Mouse (Mus musculus): Measurements from ENCODE around the gene Slc30a1. TPM values are rescaled to one million over a fixed set of nuclear protein-coding genes. Genes with fewer than 3 reads are reported as not detected.

Gene Slc30a1
- polyA plus RNA-seq, 1 experiment = 22.9 TPM

- TF ChIP-seq FLI1 (IDR thresholded peaks at IDR 0.05; ENCODE audit: low read length) (no peak), GATA1 (IDR thresholded peaks at IDR 0.05; ENCODE audit: borderline replicate concordance, low read length) (no peak)
- H3K9me3 ChIP-seq = no peaks in the 10 kb centered on the region
- peaks cover 47% of the 10 kb centered on the region for H3K4me1 ChIP-seq
- peaks cover 35% of the 10 kb centered on the region for H3K27me3 ChIP-seq (replicated peaks)
- H3K4me3 ChIP-seq (replicated peaks) = peak overlapping the region; percentile 10
- H3K36me3 ChIP-seq (replicated peaks; ENCODE audit: low read length) = peaks cover 43% of the 10 kb centered on the region
These were observed 9.0 kb downstream of the Slc30a1 start for GRCm38 (mm10) chr1:191915586-191915985.

- TF ChIP-seq FLI1 (IDR thresholded peaks at IDR 0.05; ENCODE audit: low read length) = no peak
- Histone ChIP-seq H3K4me3 (replicated peaks) (peak overlapping the region; percentile 42), H3K9me3 (no peaks in the 10 kb centered on the region), H3K36me3 (replicated peaks; ENCODE audit: low read length) (peaks cover 30% of the 10 kb centered on the region), H3K4me1 (peaks cover 41% of the 10 kb centered on the region), H3K27me3 (replicated peaks) (peaks cover 40% of the 10 kb centered on the region)
These were observed 10.3 kb downstream of the Slc30a1 start for GRCm38 (mm10) chr1:191916876-191917275.

GRCm38 (mm10) chr1:191919336-191919735 lies 12.8 kb downstream of the Slc30a1 start:
- H3K4me1 ChIP-seq = peaks cover 35% of the 10 kb centered on the region
- H3K9me3 ChIP-seq = no peaks in the 10 kb centered on the region
- H3K4me3 ChIP-seq (replicated peaks) = no peak overlapping the region
- H3K27me3 ChIP-seq (replicated peaks) = peaks cover 56% of the 10 kb centered on the region
- peaks cover 7% of the 10 kb centered on the region for H3K36me3 ChIP-seq (replicated peaks; ENCODE audit: low read length)
- TF ChIP-seq FLI1 (IDR thresholded peaks at IDR 0.05; ENCODE audit: low read length) (no peak), GATA1 (IDR thresholded peaks at IDR 0.05; ENCODE audit: borderline replicate concordance, low read length) (no peak)

- peaks cover 22% of the 10 kb centered on the region for H3K4me1 ChIP-seq
- peaks cover 65% of the 10 kb centered on the region for H3K27me3 ChIP-seq (replicated peaks)
- H3K36me3 ChIP-seq (replicated peaks; ENCODE audit: low read length) = no peaks in the 10 kb centered on the region
- no peaks in the 10 kb centered on the region for H3K9me3 ChIP-seq
- no peak overlapping the region for H3K4me3 ChIP-seq (replicated peaks)
- no peak for TF ChIP-seq FLI1 (IDR thresholded peaks at IDR 0.05; ENCODE audit: low read length)
- no peak for TF ChIP-seq GATA1 (IDR thresholded peaks at IDR 0.05; ENCODE audit: borderline replicate concordance, low read length)
These were observed 15.1 kb downstream of the Slc30a1 start for GRCm38 (mm10) chr1:191921701-191922100.

- H3K4me3 ChIP-seq (replicated peaks) = no peak overlapping the region
- no peaks in the 10 kb centered on the region for H3K36me3 ChIP-seq (replicated peaks; ENCODE audit: low read length)
- peaks cover 14% of the 10 kb centered on the region for H3K4me1 ChIP-seq
- no peaks in the 10 kb centered on the region for H3K9me3 ChIP-seq
- TF ChIP-seq FLI1 (IDR thresholded peaks at IDR 0.05; ENCODE audit: low read length) (no peak), GATA1 (IDR thresholded peaks at IDR 0.05; ENCODE audit: borderline replicate concordance, low read length) (no peak)
- H3K27me3 ChIP-seq (replicated peaks) = peaks cover 79% of the 10 kb centered on the region
These were observed 18.9 kb downstream of the Slc30a1 start for GRCm38 (mm10) chr1:191925496-191925895.

GRCm38 (mm10) chr1:191926681-191927080 lies 20.1 kb downstream of the Slc30a1 start:
- Histone ChIP-seq H3K27me3 (replicated peaks) (peaks cover 86% of the 10 kb centered on the region), H3K36me3 (replicated peaks; ENCODE audit: low read length) (no peaks in the 10 kb centered on the region), H3K4me1 (peaks cover 14% of the 10 kb centered on the region), H3K4me3 (replicated peaks) (no peak overlapping the region), H3K9me3 (no peaks in the 10 kb centered on the region)
- TF ChIP-seq FLI1 (IDR thresholded peaks at IDR 0.05; ENCODE audit: low read length) = no peak
- no peak for TF ChIP-seq GATA1 (IDR thresholded peaks at IDR 0.05; ENCODE audit: borderline replicate concordance, low read length)

GRCm38 (mm10) chr1:191928345-191928744 lies 21.8 kb downstream of the Slc30a1 start:
- H3K36me3 ChIP-seq (replicated peaks; ENCODE audit: low read length) = no peaks in the 10 kb centered on the region
- H3K4me1 ChIP-seq = peaks cover 9% of the 10 kb centered on the region
- TF ChIP-seq FLI1 (IDR thresholded peaks at IDR 0.05; ENCODE audit: low read length) = no peak
- no peak for TF ChIP-seq GATA1 (IDR thresholded peaks at IDR 0.05; ENCODE audit: borderline replicate concordance, low read length)
- peaks cover 91% of the 10 kb centered on the region for H3K27me3 ChIP-seq (replicated peaks)
- no peaks in the 10 kb centered on the region for H3K9me3 ChIP-seq
- H3K4me3 ChIP-seq (replicated peaks) = no peak overlapping the region

- Histone ChIP-seq H3K36me3 (replicated peaks; ENCODE audit: low read length) (no peaks in the 10 kb centered on the region), H3K9me3 (no peaks in the 10 kb centered on the region), H3K4me1 (peaks cover 5% of the 10 kb centered on the region), H3K27me3 (replicated peaks) (peaks cover 87% of the 10 kb centered on the region), H3K4me3 (replicated peaks) (no peak overlapping the region)
- no peak for TF ChIP-seq GATA1 (IDR thresholded peaks at IDR 0.05; ENCODE audit: borderline replicate concordance, low read length)
- no peak for TF ChIP-seq FLI1 (IDR thresholded peaks at IDR 0.05; ENCODE audit: low read length)
These were observed 22.5 kb downstream of the Slc30a1 start for GRCm38 (mm10) chr1:191929065-191929464.

- Histone ChIP-seq H3K36me3 (replicated peaks; ENCODE audit: low read length) (no peaks in the 10 kb centered on the region), H3K9me3 (no peaks in the 10 kb centered on the region), H3K4me3 (replicated peaks) (no peak overlapping the region), H3K27me3 (replicated peaks) (peaks cover 79% of the 10 kb centered on the region), H3K4me1 (peaks cover 5% of the 10 kb centered on the region)
- TF ChIP-seq FLI1 (IDR thresholded peaks at IDR 0.05; ENCODE audit: low read length) = no peak
- TF ChIP-seq GATA1 (IDR thresholded peaks at IDR 0.05; ENCODE audit: borderline replicate concordance, low read length) = no peak
These were observed 23.4 kb downstream of the Slc30a1 start for GRCm38 (mm10) chr1:191929897-191930524.

- Histone ChIP-seq H3K27me3 (replicated peaks) (peaks cover 74% of the 10 kb centered on the region), H3K4me3 (replicated peaks) (no peak overlapping the region), H3K4me1 (peaks cover 5% of the 10 kb centered on the region), H3K9me3 (no peaks in the 10 kb centered on the region), H3K36me3 (replicated peaks; ENCODE audit: low read length) (no peaks in the 10 kb centered on the region)
- TF ChIP-seq GATA1 (IDR thresholded peaks at IDR 0.05; ENCODE audit: borderline replicate concordance, low read length) = no peak
- TF ChIP-seq FLI1 (IDR thresholded peaks at IDR 0.05; ENCODE audit: low read length) = no peak
These were observed 24.0 kb downstream of the Slc30a1 start for GRCm38 (mm10) chr1:191930525-191931105.
